Mouse (Mus musculus) testis, adult 2 months (tissue): ENCODE measurements around the gene Slc25a25. TPM values are rescaled to one million over a fixed set of nuclear protein-coding genes. Genes with fewer than 3 reads are reported as not detected.

Experiments used
- H3K27ac ChIP-seq: fragments of 200-500 bp; 2 replicates; pipeline ENCODE4 v1.5.1; 2012; ENCODE audit warnings: low read depth, low read length; ENCODE audit not compliant: control insufficient read depth, insufficient read depth
- H3K27me3 ChIP-seq: fragments of 200-500 bp; 2 replicates; pipeline ENCODE4 v1.6.1; 2012; ENCODE audit warnings: mild to moderate bottlenecking, low read length, moderate library complexity; ENCODE audit not compliant: control insufficient read depth, insufficient read depth
- H3K36me3 ChIP-seq: fragments of 200-500 bp; 2 replicates; pipeline ENCODE4 v1.6.1; 2012; ENCODE audit warnings: mild to moderate bottlenecking, low read length; ENCODE audit not compliant: control insufficient read depth, insufficient read depth
- H3K4me1 ChIP-seq: fragments of 200-500 bp; 2 replicates; pipeline ENCODE4 v1.6.1; 2012; ENCODE audit warnings: low read length; ENCODE audit not compliant: control insufficient read depth, insufficient read depth
- H3K4me3 ChIP-seq: fragments of 200-500 bp; 2 replicates; pipeline ENCODE4 v1.5.1; 2012; ENCODE audit warnings: low read depth, mild to moderate bottlenecking, low read length, moderate library complexity, mixed read lengths; ENCODE audit not compliant: control insufficient read depth
- CTCF ChIP-seq: fragments of 200-500 bp; IDR thresholded peaks from 2 replicates; pipeline ENCODE4 v1.5.1; 2012; ENCODE audit warnings: low read depth, mild to moderate bottlenecking, inconsistent platforms, low read length, moderate library complexity; ENCODE audit not compliant: control insufficient read depth, insufficient read depth, insufficient replicate concordance
- POLR2A ChIP-seq: fragments of 200-500 bp; IDR thresholded peaks from 2 replicates; pipeline ENCODE4 v1.6.1; 2012; ENCODE audit warnings: low read depth, mild to moderate bottlenecking, inconsistent platforms, low read length, moderate library complexity; ENCODE audit not compliant: control insufficient read depth
- polyA plus RNA-seq: library from polyadenylated mRNA; depleted of rRNA; stranded (reverse); fragments of >200 nt; gene quantifications from 2 replicates; pipeline ENCODE4 v1.2.3, GENCODE M21; 2012; rRNA removed

Slc25a25 gene
- polyA plus RNA-seq, 1 experiment, result 38.4 TPM

- no peak overlapping the region for H3K4me3 ChIP-seq
- H3K36me3 ChIP-seq, result peaks cover 3% of the 10 kb centered on the region
- no peak overlapping the region for H3K27ac ChIP-seq
- TF ChIP-seq POLR2A (no peak), CTCF (no peak)
- H3K4me1 ChIP-seq, result peaks cover 13% of the 10 kb centered on the region
- H3K27me3 ChIP-seq, result no peaks in the 10 kb centered on the region
Observed at GRCm38 (mm10) chr2:32367315-32367714, 83.9 kb downstream of the Slc25a25 start.

Other genes starting within 250 kb of the Slc25a25 start
- 185 and 204 TPM in 2 replicates for gene Pomt1, start 214.9 kb downstream of the Slc25a25 start, polyA plus RNA-seq
- gene Uck1, start 191.3 kb downstream of the Slc25a25 start, polyA plus RNA-seq, result 23.5 and 24.5 TPM in 2 replicates
- gene Golga2, start 164.1 kb downstream of the Slc25a25 start, polyA plus RNA-seq, result 36.0 and 36.7 TPM in 2 replicates
- gene Swi5, start 163.4 kb downstream of the Slc25a25 start, polyA plus RNA-seq, result 381 and 421 TPM in 2 replicates
- 255 and 278 TPM in 2 replicates for gene Ciz1, start 99.1 kb downstream of the Slc25a25 start, polyA plus RNA-seq
- 36.3 and 39.4 TPM in 2 replicates for gene Dnm1, start 98.1 kb downstream of the Slc25a25 start, polyA plus RNA-seq
- 92.9 and 102 TPM in 2 replicates for gene 1110008P14Rik, start 69.5 kb downstream of the Slc25a25 start, polyA plus RNA-seq
- 197 and 328 TPM in 2 replicates for gene Lcn2, start 63.2 kb downstream of the Slc25a25 start, polyA plus RNA-seq
- gene Ptges2, start 55.5 kb downstream of the Slc25a25 start, polyA plus RNA-seq, result 7.5 and 7.6 TPM in 2 replicates
- gene Naif1, start 988 bp downstream of the Slc25a25 start, polyA plus RNA-seq, result 19.9 and 22.7 TPM in 2 replicates
- 15.4 and 17.6 TPM in 2 replicates for gene Fam102a, start 83.9 kb upstream of the Slc25a25 start, polyA plus RNA-seq
- 100 and 110 TPM in 2 replicates for gene Dpm2, start 119.4 kb upstream of the Slc25a25 start, polyA plus RNA-seq
- 39.7 and 47.8 TPM in 2 replicates for gene Pip5kl1, start 123.4 kb upstream of the Slc25a25 start, polyA plus RNA-seq
- gene 9430097D07Rik, start 124.2 kb upstream of the Slc25a25 start, polyA plus RNA-seq, result 2.2 and 2.3 TPM in 2 replicates
- 1.4 and 1.6 TPM in 2 replicates for gene St6galnac4, start 135.7 kb upstream of the Slc25a25 start, polyA plus RNA-seq
- gene St6galnac6, start 148.3 kb upstream of the Slc25a25 start, polyA plus RNA-seq, result 17.6 and 24.7 TPM in 2 replicates
- gene Ak1, start 170.3 kb upstream of the Slc25a25 start, polyA plus RNA-seq, result 172 and 177 TPM in 2 replicates
- gene Eng, start 195.2 kb upstream of the Slc25a25 start, polyA plus RNA-seq, result 6.5 and 7.9 TPM in 2 replicates